Mouse (Mus musculus) lung, adult 2 months (tissue): ENCODE results near the gene Ccnf.

ENCODE experiments used
- CTCF ChIP-seq: fragments of 200-500 bp; IDR thresholded peaks from 2 replicates; pipeline ENCODE4 v1.5.1; 2011; ENCODE audit warnings: mild to moderate bottlenecking, low read length, control low read depth; ENCODE audit not compliant: insufficient read depth
- POLR2A ChIP-seq: fragments of 200-500 bp; IDR thresholded peaks from 2 replicates; pipeline ENCODE4 v1.6.1; 2011; ENCODE audit warnings: low read depth, mild to moderate bottlenecking, control low read depth, low read length, borderline replicate concordance; ENCODE audit errors: extremely low read depth

- TF ChIP-seq CTCF (no peak), POLR2A (no peak)
These were observed 54.1 kb downstream of the Ccnf start for GRCm38 (mm10) chr17:24197032-24197824.
